Mouse (Mus musculus) left cerebral cortex, adult 2 months (tissue): ENCODE data around the gene Dlk2. TPM values are rescaled to one million over a fixed set of nuclear protein-coding genes. Genes with fewer than 3 reads are reported as not detected.

Source experiments
- DNase-seq, 2 experiments: peaks; one replicate each; pipeline ENCODE4 v3.0.0; 2021 to 2022; ENCODE audit warnings: low spot score in 2 of 2, mixed read lengths in 1 of 2; ENCODE audit errors: extremely low spot score in 1 of 2
- H3K27ac ChIP-seq: fragments of 200-600 bp; 2 replicates; pipeline ENCODE4 v1.8.1; 2022
- H3K4me3 ChIP-seq: fragments of 200-600 bp; 2 replicates; pipeline ENCODE4 v1.8.1; 2022
- CTCF ChIP-seq: fragments of 200-600 bp; IDR thresholded peaks from 2 replicates; pipeline ENCODE4 v1.8.1; 2022; ENCODE audit warnings: antibody characterized with exemption, mild to moderate bottlenecking, moderate library complexity
- intact Hi-C: fragments of 180-260 bp; cut with DNase I; formaldehyde crosslinking; loops from one replicate; pipeline ENCODE4 v1.15.1; 2025
- total RNA-seq, 2 experiments: library from RNA; stranded (reverse); gene quantifications; 2 replicates each; pipeline ENCODE4 v1.2.3; 2021

Dlk2 gene
- total RNA-seq, 2 experiments from 2014 or later, result 66.1 to 82.1 TPM

DNA sequence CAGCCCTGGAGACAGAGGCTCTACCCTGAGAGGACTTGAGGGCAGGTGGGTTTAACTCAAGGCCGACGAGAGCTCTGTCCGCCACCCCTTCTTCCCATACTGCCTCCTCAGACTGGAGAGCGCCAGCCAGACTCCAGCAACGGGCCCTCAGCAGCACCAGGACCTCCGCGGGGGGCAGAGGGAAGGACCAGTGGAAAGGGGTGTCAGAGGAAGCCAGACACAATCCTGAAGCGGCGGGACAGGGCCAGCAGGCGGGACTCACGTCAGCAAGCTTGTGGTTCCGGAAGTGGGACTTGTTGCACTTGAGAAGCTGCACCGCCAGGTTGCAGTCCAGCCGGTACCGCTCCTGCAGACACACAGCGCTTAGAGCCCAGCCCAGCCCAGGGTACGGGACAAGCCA lies 37.5 kb upstream of the Dlk2 start:
- H3K4me3 ChIP-seq, result no peak overlapping the region
- no peak for TF ChIP-seq CTCF
- intact Hi-C loops, result no loop called here
- H3K27ac ChIP-seq, result no peak overlapping the region
- no peak for DNase-seq

DNA sequence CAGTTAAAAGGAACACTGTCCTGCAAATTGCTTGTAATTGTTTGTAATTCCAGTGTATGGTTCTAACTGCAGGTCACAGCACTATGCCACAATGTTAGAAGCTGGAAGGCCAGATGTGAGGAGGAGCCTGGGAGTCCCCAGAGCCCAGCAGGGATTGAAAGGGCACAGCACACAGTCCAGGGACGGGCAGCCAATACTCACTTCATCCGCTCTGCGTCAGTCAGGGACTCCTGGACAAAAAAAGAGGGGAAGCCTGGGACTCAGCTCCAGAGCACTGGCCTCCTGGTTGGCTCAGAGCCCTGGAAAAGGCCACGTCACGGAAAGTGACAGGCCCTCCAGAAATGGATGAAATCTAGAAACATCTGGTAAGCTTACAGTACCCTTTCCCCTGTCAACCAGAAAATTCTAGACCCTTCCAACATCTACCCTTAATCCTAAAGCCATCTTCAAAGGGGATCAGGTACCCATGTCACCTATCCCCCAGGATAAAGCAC lies 35.0 kb upstream of the Dlk2 start:
- no peak for DNase-seq
- no peak for TF ChIP-seq CTCF
- H3K27ac ChIP-seq, result no peak overlapping the region
- intact Hi-C loops, result no loop called here
- H3K4me3 ChIP-seq, result no peak overlapping the region

DNA sequence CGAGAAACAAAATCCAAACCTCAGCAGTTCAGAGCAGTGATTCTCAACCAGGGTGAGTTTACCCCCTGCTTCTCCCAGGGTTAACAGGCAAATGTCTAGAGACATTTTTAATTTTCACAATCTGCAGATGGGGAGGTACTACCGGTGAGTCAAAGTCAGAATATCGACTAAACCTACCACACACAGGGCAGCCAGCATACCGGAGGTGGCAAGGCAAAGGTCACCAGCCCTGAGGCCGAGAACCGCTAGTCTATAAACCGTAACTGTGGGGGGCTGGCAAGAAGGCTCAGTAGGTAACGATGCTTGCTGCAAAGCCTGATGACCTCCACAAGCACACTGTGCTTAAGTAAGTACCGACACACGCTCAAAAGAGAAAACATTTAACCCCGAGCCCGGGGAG lies 31.7 kb upstream of the Dlk2 start:
- intact Hi-C loops, result loop anchor here (5.0 kb wide), 1 partner anchor 127 kb away; no protein-coding TSS in a partner anchor
- no peak for DNase-seq
- H3K27ac ChIP-seq, result no peak overlapping the region
- TF ChIP-seq CTCF, result no peak
- H3K4me3 ChIP-seq, result no peak overlapping the region

DNA sequence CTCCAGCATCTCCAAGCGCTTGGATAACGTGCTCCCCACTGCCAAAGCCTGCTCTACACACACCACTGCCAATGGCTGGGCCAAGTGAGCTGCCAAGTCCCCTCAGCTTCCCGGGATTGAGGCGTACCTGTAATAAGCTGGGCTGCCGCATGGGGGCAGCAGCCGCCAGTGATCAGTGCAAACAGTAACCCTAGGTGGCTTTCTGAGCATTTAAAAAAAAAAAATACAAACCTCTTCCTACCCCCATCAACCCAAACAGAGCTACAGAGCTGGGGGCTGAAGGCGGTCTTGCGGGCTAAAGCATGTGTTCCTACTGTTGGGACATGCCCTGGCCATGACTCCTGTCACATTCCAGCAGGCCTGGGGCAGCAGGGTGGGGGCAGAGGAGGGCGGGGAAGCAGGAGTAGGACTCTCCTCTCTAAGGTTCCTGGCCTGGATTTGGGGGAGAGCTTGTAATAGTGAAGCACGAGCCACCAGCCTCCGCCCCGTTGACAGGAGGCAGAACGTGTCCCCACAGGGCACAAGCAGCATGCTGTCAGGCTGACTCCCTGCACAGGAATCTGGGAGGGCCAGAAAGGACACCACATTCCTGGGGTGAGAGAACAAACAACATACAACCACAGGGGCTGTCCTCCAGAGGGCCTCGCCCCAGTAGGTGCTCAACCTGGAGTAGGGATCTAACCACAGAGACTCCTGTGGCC lies 31.2 kb upstream of the Dlk2 start:
- intact Hi-C loops, result loop anchor here (1.0 to 5.0 kb wide), 2 partner anchors 32 to 126 kb away; no protein-coding TSS in a partner anchor
- H3K4me3 ChIP-seq, result no peak overlapping the region
- TF ChIP-seq CTCF, result peak; percentile 95
- DNase-seq, result peak; percentile 84 to 88
- H3K27ac ChIP-seq, result peak overlapping the region; percentile 48

DNA sequence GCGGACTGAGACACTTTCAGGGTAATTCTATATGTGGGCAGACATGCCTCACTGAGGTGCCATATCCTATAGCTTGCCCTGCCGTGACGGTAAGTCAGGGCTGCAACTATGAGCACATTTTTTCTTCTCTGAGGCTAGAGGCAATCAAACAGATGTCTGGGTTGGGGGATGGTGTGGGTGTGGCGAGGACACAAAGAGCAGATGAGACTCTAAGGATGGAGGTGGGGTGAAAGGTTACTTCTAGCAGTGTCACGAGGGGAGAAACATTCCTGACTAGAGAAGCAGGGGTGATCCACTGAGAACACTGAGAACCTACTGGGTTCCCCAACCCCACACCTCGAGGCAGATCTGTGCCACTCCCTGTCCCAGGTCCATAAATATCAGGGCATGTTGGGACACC lies 30.2 kb upstream of the Dlk2 start:
- DNase-seq, result no peak
- no peak overlapping the region for H3K27ac ChIP-seq
- no peak overlapping the region for H3K4me3 ChIP-seq
- no peak for TF ChIP-seq CTCF
- intact Hi-C loops, result loop anchor here (1.0 to 5.0 kb wide), 2 partner anchors 31 to 125 kb away; no protein-coding TSS in a partner anchor

DNA sequence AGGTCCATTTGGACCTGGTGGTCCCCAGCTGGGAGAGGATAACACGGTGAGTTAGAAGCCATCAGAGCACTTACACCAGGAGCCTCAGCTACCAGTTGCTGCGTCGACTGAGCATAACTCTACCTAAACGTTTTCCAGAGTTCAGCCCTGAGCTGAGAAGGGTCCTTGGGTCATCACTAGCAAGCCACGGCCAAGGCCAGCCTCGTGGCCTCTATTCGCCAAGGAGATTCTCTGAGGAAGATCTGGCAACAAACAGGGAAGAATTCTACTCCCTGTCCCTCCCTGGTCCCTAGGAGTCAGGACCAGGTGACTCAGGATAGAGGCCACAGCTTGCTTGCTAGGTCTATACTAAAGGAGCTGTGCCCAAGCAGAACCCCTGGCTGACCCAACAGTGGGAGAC lies 29.7 kb upstream of the Dlk2 start:
- intact Hi-C loops, result loop anchor here (5.0 kb wide), 1 partner anchor 125 kb away; no protein-coding TSS in a partner anchor
- DNase-seq, result no peak
- Histone ChIP-seq H3K4me3 (no peak overlapping the region), H3K27ac (no peak overlapping the region)
- no peak for TF ChIP-seq CTCF

DNA sequence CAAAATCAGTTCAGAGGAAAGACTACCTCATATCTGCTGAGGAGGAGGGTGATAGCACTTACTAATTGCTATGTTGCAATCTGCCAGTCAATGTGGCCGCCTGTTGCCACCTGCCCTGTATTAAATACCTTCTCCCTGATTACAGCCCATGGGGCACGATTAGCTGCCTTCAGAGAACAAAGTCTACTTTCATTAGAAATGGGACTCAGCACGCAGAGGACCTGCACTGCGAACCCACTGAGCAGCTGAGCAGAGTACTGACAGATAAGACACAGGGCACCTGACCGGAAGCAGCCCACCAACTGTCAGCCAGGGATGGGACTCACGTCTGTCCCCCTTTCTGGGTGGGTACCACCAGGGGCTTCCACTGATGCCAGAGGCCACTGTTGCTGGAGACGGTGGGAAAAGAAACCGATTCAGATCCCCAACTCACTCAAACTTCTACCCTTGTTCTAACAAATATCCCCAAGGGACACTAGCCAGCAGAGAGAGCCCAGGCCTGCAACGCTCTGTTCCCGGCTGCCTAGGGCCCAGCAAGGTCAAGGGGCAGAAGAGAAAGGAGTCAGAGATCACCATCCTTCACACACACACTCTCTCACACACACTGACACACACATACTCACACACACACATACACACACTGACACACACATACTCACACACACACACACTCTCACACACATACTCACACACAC lies 29.0 kb upstream of the Dlk2 start:
- DNase-seq, result no peak
- no peak overlapping the region for H3K4me3 ChIP-seq
- TF ChIP-seq CTCF, result no peak
- H3K27ac ChIP-seq, result no peak overlapping the region
- intact Hi-C loops, result loop anchor here (5.0 kb wide), 1 partner anchor 124 kb away; no protein-coding TSS in a partner anchor

DNA sequence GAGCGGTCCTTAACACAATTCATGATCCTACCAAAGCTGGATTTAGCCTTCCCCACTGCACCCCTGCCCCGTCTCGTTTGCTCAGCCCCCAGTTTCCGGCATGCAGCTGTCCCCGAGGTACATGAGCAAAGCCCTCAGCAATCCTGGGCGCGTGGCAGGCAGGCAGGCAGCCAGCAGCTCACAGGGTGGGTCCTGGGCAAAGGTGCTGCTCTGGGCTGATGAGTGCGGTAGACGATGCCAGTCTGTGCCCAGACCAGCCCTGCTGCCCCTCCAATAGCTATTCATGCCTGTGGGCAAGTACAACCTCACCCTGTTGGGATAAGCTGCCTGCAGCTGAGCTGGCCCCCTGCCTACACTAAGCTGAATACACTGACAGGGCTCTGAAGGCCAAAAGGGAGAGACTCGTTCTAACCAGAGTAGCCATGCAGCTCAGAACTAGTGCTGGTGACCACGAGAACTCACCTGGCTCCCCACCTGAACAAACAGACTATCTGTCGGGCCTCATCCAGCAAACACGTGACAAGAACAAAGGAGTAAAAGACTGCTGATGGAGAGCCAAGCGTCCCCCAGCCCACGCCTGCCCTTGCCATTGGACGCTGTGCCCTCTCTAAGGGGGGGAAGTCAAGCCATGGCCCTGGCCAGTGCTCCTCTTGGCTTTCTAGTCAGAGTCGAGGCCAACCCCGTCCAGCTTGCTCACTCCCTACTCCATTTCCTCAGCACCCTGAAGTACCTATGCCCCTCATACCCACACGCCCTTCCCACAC lies 27.3 kb upstream of the Dlk2 start:
- peak overlapping the region; percentile 36 for H3K27ac ChIP-seq
- no peak overlapping the region for H3K4me3 ChIP-seq
- no peak for DNase-seq
- intact Hi-C loops, result loop anchor here (5.0 kb wide), 1 partner anchor 122 kb away; no protein-coding TSS in a partner anchor
- no peak for TF ChIP-seq CTCF

DNA sequence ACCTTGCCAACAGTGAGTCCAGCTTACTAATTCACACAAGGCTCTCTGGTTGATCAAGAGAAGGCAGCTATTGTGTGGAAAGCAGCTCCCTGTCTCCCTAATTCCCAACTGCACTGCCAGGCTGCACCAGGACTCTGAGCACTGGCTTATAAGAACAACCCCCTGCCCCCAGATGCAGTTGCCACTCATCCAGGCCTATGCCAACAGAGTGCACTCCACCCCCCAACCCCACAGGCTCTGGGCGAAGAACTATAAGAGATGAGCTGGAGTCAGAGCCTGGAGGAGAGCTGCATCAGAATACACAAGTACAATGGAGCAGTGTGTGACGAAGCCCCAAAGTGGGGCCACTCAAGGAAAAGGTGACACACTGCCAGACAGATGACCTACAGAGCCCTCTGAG lies 25.2 kb upstream of the Dlk2 start:
- Histone ChIP-seq H3K27ac (peak overlapping the region; percentile 64), H3K4me3 (no peak overlapping the region)
- intact Hi-C loops, result no loop called here
- peak in 1 of 2 experiments; percentile 12 for DNase-seq
- TF ChIP-seq CTCF, result no peak

DNA sequence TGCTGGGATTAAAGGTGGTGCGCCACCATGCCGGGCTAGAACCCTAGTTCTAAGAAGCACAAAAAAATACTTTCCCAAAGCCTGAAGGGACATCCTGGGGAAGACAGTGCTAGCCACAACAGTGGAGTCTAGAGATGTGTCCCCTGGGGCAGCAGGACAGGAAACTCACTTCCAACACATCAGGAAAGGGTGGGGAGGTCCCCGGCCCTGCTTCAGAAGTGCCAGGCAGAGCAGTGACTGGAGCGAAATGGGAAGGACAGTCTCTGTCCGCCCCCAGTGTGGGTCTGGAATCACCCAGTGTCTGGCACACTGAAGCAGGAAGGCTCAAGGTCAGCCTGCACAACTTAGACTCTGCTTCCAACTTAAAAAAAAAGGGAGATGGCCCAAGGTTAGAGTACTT lies 24.5 kb upstream of the Dlk2 start:
- H3K4me3 ChIP-seq, result no peak overlapping the region
- TF ChIP-seq CTCF, result no peak
- H3K27ac ChIP-seq, result peak overlapping the region; percentile 86
- DNase-seq, result no peak
- intact Hi-C loops, result no loop called here

DNA sequence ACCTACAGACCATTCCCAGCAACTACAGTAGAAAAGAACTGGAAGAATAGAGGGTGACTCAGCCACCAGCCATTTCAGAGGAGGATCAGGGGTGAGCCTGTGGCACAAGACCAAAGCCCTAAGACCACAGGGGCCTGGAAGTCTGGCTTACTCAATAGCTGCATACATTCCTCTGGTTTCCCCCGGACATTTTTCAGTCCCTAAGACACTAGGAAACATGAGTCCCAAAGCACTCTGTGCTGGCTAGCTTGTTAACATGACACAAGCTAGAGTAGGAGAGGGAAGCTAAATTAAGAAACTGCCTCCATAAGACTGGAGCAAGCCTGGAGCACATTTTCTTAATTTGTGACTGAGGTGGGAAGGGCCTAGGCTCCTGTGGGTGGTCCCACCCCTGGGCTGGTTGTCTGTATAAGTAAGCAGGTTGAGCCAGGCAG lies 23.4 kb upstream of the Dlk2 start:
- intact Hi-C loops, result no loop called here
- TF ChIP-seq CTCF, result no peak
- peak in 1 of 2 experiments; percentile 22 for DNase-seq
- H3K27ac ChIP-seq, result peak overlapping the region; percentile 86
- no peak overlapping the region for H3K4me3 ChIP-seq
